Mouse (Mus musculus): ENCODE measurements at regions not wholly inside any gene's neighbourhood (a gene's known extent, or its start where the extent isn't known, plus 50 kb on each side); places are given as distances from the start of the nearest gene placed in this dataset.

- no peak for DNase-seq (ENCODE audit: low spot score)
Observed at GRCm38 (mm10) chr1:61050346-61050745, 72.6 kb downstream of the Icos start.

GRCm38 (mm10) chr1:61053676-61054075 lies 75.9 kb downstream of the Icos start:
- DNase-seq (ENCODE audit: low spot score) = no peak

GRCm38 (mm10) chr1:61054391-61054790 lies 76.7 kb downstream of the Icos start:
- DNase-seq (ENCODE audit: low spot score) = no peak

GRCm38 (mm10) chr1:61055176-61055575 lies 77.4 kb downstream of the Icos start:
- peak; percentile 73 for DNase-seq (ENCODE audit: low spot score)

- no peak for DNase-seq (ENCODE audit: low spot score)
Observed at GRCm38 (mm10) chr1:61059910-61060536, 82.3 kb downstream of the Icos start.

- no peak for DNase-seq (ENCODE audit: low spot score)
Observed at GRCm38 (mm10) chr1:61061892-61062460, 84.2 kb downstream of the Icos start.

GRCm38 (mm10) chr1:61068112-61068511 lies 90.4 kb downstream of the Icos start:
- DNase-seq (ENCODE audit: low spot score) = no peak

GRCm38 (mm10) chr1:61074127-61074526 lies 96.4 kb downstream of the Icos start:
- no peak for DNase-seq (ENCODE audit: low spot score)

GRCm38 (mm10) chr1:61075335-61075734 lies 97.6 kb downstream of the Icos start:
- DNase-seq (ENCODE audit: low spot score) = no peak

GRCm38 (mm10) chr1:61084732-61085131 lies 107.0 kb downstream of the Icos start:
- DNase-seq (ENCODE audit: low spot score) = no peak

- no peak for DNase-seq (ENCODE audit: low spot score)
Observed at GRCm38 (mm10) chr1:61086811-61087210, 109.1 kb downstream of the Icos start.

- peak; percentile 53 for DNase-seq (ENCODE audit: low spot score)
Observed at GRCm38 (mm10) chr1:61090801-61091200, 113.1 kb downstream of the Icos start.

GRCm38 (mm10) chr1:61095481-61096165 lies 117.9 kb downstream of the Icos start:
- no peak for DNase-seq (ENCODE audit: low spot score)

- DNase-seq (ENCODE audit: low spot score) = no peak
Observed at GRCm38 (mm10) chr1:61099341-61099740, 121.6 kb downstream of the Icos start.

- DNase-seq (ENCODE audit: low spot score) = peak; percentile 34
Observed at GRCm38 (mm10) chr1:61101679-61102078, 124.0 kb downstream of the Icos start.

GRCm38 (mm10) chr1:61102346-61102745 lies 124.6 kb downstream of the Icos start:
- no peak for DNase-seq (ENCODE audit: low spot score)

GRCm38 (mm10) chr1:61103581-61103980 lies 125.9 kb downstream of the Icos start:
- DNase-seq (ENCODE audit: low spot score) = no peak

- DNase-seq (ENCODE audit: low spot score) = no peak
Observed at GRCm38 (mm10) chr1:61111731-61112309, 134.1 kb downstream of the Icos start.

- peak; percentile 21 for DNase-seq (ENCODE audit: low spot score)
Observed at GRCm38 (mm10) chr1:61117535-61117934, 139.8 kb downstream of the Icos start.

- DNase-seq (ENCODE audit: low spot score) = no peak
Observed at GRCm38 (mm10) chr1:61118071-61118470, 140.3 kb downstream of the Icos start.

- DNase-seq (ENCODE audit: low spot score) = no peak
Observed at GRCm38 (mm10) chr1:61121480-61121879, 143.8 kb downstream of the Icos start.

GRCm38 (mm10) chr1:61125127-61125526 lies 147.4 kb downstream of the Icos start:
- DNase-seq (ENCODE audit: low spot score) = no peak

Measured in retina, embryonic 14.5 days (tissue).